In genomic region chr2:16344564-16344963, GRCm38 (mm10) we compare ENCODE assay signal across 28 mouse cellular contexts.
"Had no signal": no experiment of that assay in that cellular context is flagged by ENCODE, and none has a peak within 500 bp of the region (broad histone marks: within the 10 kb centered on the region; RNA-seq: fewer than 3 reads in every experiment).

No protein-coding gene starts in this region.

- H3K36me3 ChIP-seq: heart, embryonic 13.5 days; heart, embryonic 15.5 days; hindbrain, embryonic 10.5 days; hindbrain, embryonic 12.5 days; hindbrain, embryonic 13.5 days; hindbrain, embryonic 15.5 days; intestine, embryonic 15.5 days; kidney, embryonic 15.5 days had no signal

- H3K27me3 ChIP-seq: heart, embryonic 13.5 days; heart, embryonic 15.5 days; hindbrain, embryonic 12.5 days; hindbrain, embryonic 13.5 days; hindbrain, embryonic 15.5 days; intestine, embryonic 15.5 days; kidney, embryonic 15.5 days had no signal

- DNase-seq: heart, postnatal 10 days; heart, postnatal 14 days; heart, postnatal 36 days; heart, postnatal 4 days; kidney, adult 11 months; kidney, adult 18-20 months; kidney, adult 2 months; kidney, adult 8-10 months; kidney, adult 9 months; kidney, postnatal 10 days; kidney, postnatal 14 days; kidney, postnatal 25 days; kidney, postnatal 4 days; layer of hippocampus, adult 9-11 months; layer of hippocampus, postnatal 36 days had no signal

- H3K4me3 ChIP-seq: heart, embryonic 13.5 days; heart, embryonic 15.5 days; hindbrain, embryonic 10.5 days; hindbrain, embryonic 12.5 days; hindbrain, embryonic 13.5 days; hindbrain, embryonic 15.5 days; intestine, embryonic 15.5 days; kidney, embryonic 15.5 days; layer of hippocampus, adult 2 months; left cerebral cortex, adult 2 months had no signal

- H3K9ac ChIP-seq: heart, embryonic 13.5 days; heart, embryonic 15.5 days; hindbrain, embryonic 12.5 days; hindbrain, embryonic 13.5 days; hindbrain, embryonic 14.5 days; hindbrain, embryonic 15.5 days; intestine, embryonic 15.5 days; kidney, embryonic 15.5 days had no signal

- H3K4me1 ChIP-seq: heart, embryonic 13.5 days; heart, embryonic 15.5 days; hindbrain, embryonic 10.5 days; hindbrain, embryonic 12.5 days; hindbrain, embryonic 13.5 days; hindbrain, embryonic 15.5 days; intestine, embryonic 15.5 days; kidney, embryonic 15.5 days had no signal

- H3K27ac ChIP-seq: heart, embryonic 13.5 days; heart, embryonic 15.5 days; hindbrain, embryonic 10.5 days; hindbrain, embryonic 12.5 days; hindbrain, embryonic 13.5 days; hindbrain, embryonic 14.5 days; hindbrain, embryonic 15.5 days; hindbrain, postnatal 0 days; intestine, embryonic 15.5 days; kidney, embryonic 15.5 days; kidney, postnatal 0 days; layer of hippocampus, adult 2 months; left cerebral cortex, adult 2 months had no signal

- H3K9me3 ChIP-seq: heart, embryonic 13.5 days; heart, embryonic 15.5 days; hindbrain, embryonic 10.5 days; hindbrain, embryonic 12.5 days; hindbrain, embryonic 13.5 days; hindbrain, embryonic 15.5 days; intestine, embryonic 15.5 days; kidney, embryonic 15.5 days had no signal
